Mouse (Mus musculus) lung, embryonic 15.5 days (tissue): ENCODE measurements around the gene Cyba. TPM values are rescaled to one million over a fixed set of nuclear protein-coding genes. Genes with fewer than 3 reads are reported as not detected.
A peak's percentile ranks its signal among the peaks of the same experiment; 100 is the strongest.

Experiments
- ATAC-seq: fragments of 200-750 bp; cut with Nextera tagmentation; 2 replicates; pipeline ENCODE4 v1.8.0; 2017; ENCODE audit warnings: moderate number of reproducible peaks, borderline replicate concordance; ENCODE audit not compliant: low FRiP score, low TSS enrichment; ENCODE audit errors: extremely low read depth
- H3K27ac ChIP-seq: fragments of 300-500 bp; sonication (generic); 2 replicates; pipeline ENCODE4 v1.5.1; 2015; ENCODE audit warnings: moderate library complexity, mild to moderate bottlenecking, inconsistent platforms
- H3K27me3 ChIP-seq: fragments of 300-500 bp; sonication (generic); 2 replicates; pipeline ENCODE4 v1.6.1; 2015; ENCODE audit warnings: inconsistent platforms
- H3K36me3 ChIP-seq: fragments of 300-500 bp; sonication (generic); 2 replicates; pipeline ENCODE4 v1.6.1; 2015; ENCODE audit warnings: inconsistent platforms
- H3K4me1 ChIP-seq: fragments of 300-500 bp; sonication (generic); 2 replicates; pipeline ENCODE4 v1.6.1; 2015; ENCODE audit warnings: inconsistent platforms
- H3K4me2 ChIP-seq: fragments of 300-500 bp; sonication (generic); 2 replicates; pipeline ENCODE4 v1.6.1; 2015; ENCODE audit warnings: inconsistent platforms, mild to moderate bottlenecking, moderate library complexity
- H3K4me3 ChIP-seq: fragments of 300-500 bp; sonication (generic); 2 replicates; pipeline ENCODE4 v1.5.1; 2015; ENCODE audit warnings: mild to moderate bottlenecking, inconsistent platforms
- H3K9ac ChIP-seq: fragments of 300-500 bp; sonication (generic); 2 replicates; pipeline ENCODE4 v1.6.1; 2015; ENCODE audit warnings: inconsistent platforms
- H3K9me3 ChIP-seq: fragments of 300-500 bp; sonication (generic); 2 replicates; pipeline ENCODE4 v1.6.1; 2016; ENCODE audit warnings: inconsistent platforms
- WGBS: fragments of 180-500 bp; shearing (Covaris S2); methylation state at CpG from one replicate; pipeline ENCODE4 v1.1.7; 2015; 5-methylcytosine and 5-hydroxymethylcytosine counted together
- polyA plus RNA-seq: library from polyadenylated mRNA; unstranded; fragments of >200 nt; fragmentation: Nextera tagmentation; extraction: Ambion mirVana; gene quantifications from 2 replicates; pipeline ENCODE4 v1.2.1, GENCODE M21; 2015

The Cyba gene
- polyA plus RNA-seq, 1 experiment from 2014 or later = 208 TPM

GRCm38 (mm10) chr8:122463651-122464640, 31.2 kb upstream of the Cyba start:
- Histone ChIP-seq H3K9ac (no peak overlapping the region), H3K4me3 (no peak overlapping the region), H3K27ac (peak overlapping the region; percentile 27; the same call in 1 of the 2 replicates), H3K27me3 (peaks cover 37% of the 10 kb centered on the region), H3K4me2 (no peak overlapping the region), H3K9me3 (no peaks in the 10 kb centered on the region), H3K36me3 (peaks cover 10% of the 10 kb centered on the region), H3K4me1 (peaks cover 34% of the 10 kb centered on the region)
- 28% methylated on average over 12 of the region's 12 CpGs for WGBS
- no peak for ATAC-seq

- peaks cover 42% of the 10 kb centered on the region for H3K27me3 ChIP-seq
Observed at GRCm38 (mm10) chr8:122462510-122462909, 29.8 kb upstream of the Cyba start.

GRCm38 (mm10) chr8:122461473-122462148, 28.9 kb upstream of the Cyba start:
- no peak overlapping the region for H3K9ac ChIP-seq
- no peak for ATAC-seq
- WGBS = 59% methylated on average over 11 of the region's 11 CpGs

More at GRCm38 (mm10) chr8:122462510-122462909, 29.8 kb upstream of the Cyba start:
- H3K9ac ChIP-seq = no peak overlapping the region
- peaks cover 5% of the 10 kb centered on the region for H3K36me3 ChIP-seq
- no peak for ATAC-seq
- H3K27ac ChIP-seq = no peak overlapping the region
- peaks cover 34% of the 10 kb centered on the region for H3K4me1 ChIP-seq
- H3K9me3 ChIP-seq = no peaks in the 10 kb centered on the region
- WGBS = 67% methylated on average over 8 of the region's 8 CpGs
- no peak overlapping the region for H3K4me3 ChIP-seq
- H3K4me2 ChIP-seq = no peak overlapping the region

GRCm38 (mm10) chr8:122460524-122461472, 28.1 kb upstream of the Cyba start, which contains the start of gene Snai3:
Gene Snai3 (minus strand): TSS chr8:122460733.
- no peaks in the 10 kb centered on the region; the same call in 1 of the 2 replicates for H3K36me3 ChIP-seq
- WGBS = 1% methylated on average over 56 of the region's 56 CpGs
- peaks cover 34% of the 10 kb centered on the region for H3K4me1 ChIP-seq
- H3K27ac ChIP-seq = 0 out of 2 replicates have a peak within 1 kb of the TSS, but pooled peaks have one; percentile 27
- no peaks in the 10 kb centered on the region for H3K9me3 ChIP-seq
- ATAC-seq = peak; percentile 76
- H3K9ac ChIP-seq = peak within 1 kb of the TSS; percentile 32
- H3K4me3 ChIP-seq = peak within 1 kb of the TSS; percentile 37
- H3K4me2 ChIP-seq = peak within 1 kb of the TSS; percentile 57
- peaks cover 46% of the 10 kb centered on the region for H3K27me3 ChIP-seq

More at GRCm38 (mm10) chr8:122461473-122462148, 28.9 kb upstream of the Cyba start:
- no peak overlapping the region for H3K27ac ChIP-seq
- H3K9me3 ChIP-seq = no peaks in the 10 kb centered on the region
- H3K4me3 ChIP-seq = no peak overlapping the region
- peaks cover under 1% of the 10 kb centered on the region for H3K36me3 ChIP-seq
- peaks cover 46% of the 10 kb centered on the region for H3K27me3 ChIP-seq
- peaks cover 34% of the 10 kb centered on the region for H3K4me1 ChIP-seq
- no peak overlapping the region for H3K4me2 ChIP-seq

- Histone ChIP-seq H3K4me3 (peak overlapping the region; percentile 37), H3K27ac (no peak overlapping the region), H3K4me1 (peaks cover 34% of the 10 kb centered on the region), H3K9ac (peak overlapping the region; percentile 32), H3K27me3 (peaks cover 46% of the 10 kb centered on the region), H3K9me3 (no peaks in the 10 kb centered on the region), H3K4me2 (peak overlapping the region; percentile 57), H3K36me3 (no peaks in the 10 kb centered on the region)
- ATAC-seq = peak; percentile 13; the same call in 1 of the 2 replicates
- WGBS = 20% methylated on average over 7 of the region's 7 CpGs
Observed at GRCm38 (mm10) chr8:122459990-122460389, 27.3 kb upstream of the Cyba start.

GRCm38 (mm10) chr8:122459218-122459900, 26.6 kb upstream of the Cyba start:
- H3K36me3 ChIP-seq = no peaks in the 10 kb centered on the region
- WGBS = 50% methylated on average over 6 of the region's 6 CpGs
- H3K4me1 ChIP-seq = peaks cover 33% of the 10 kb centered on the region
- no peak overlapping the region for H3K4me2 ChIP-seq
- no peak for ATAC-seq
- no peak overlapping the region; the same call in 1 of the 2 replicates for H3K4me3 ChIP-seq
- H3K9ac ChIP-seq = no peak overlapping the region
- no peaks in the 10 kb centered on the region for H3K9me3 ChIP-seq
- H3K27me3 ChIP-seq = peaks cover 46% of the 10 kb centered on the region
- H3K27ac ChIP-seq = no peak overlapping the region

- Histone ChIP-seq H3K27ac (no peak overlapping the region), H3K4me3 (no peak overlapping the region), H3K36me3 (no peaks in the 10 kb centered on the region), H3K4me1 (peaks cover 20% of the 10 kb centered on the region), H3K4me2 (no peak overlapping the region), H3K27me3 (peaks cover 39% of the 10 kb centered on the region), H3K9ac (no peak overlapping the region), H3K9me3 (no peaks in the 10 kb centered on the region)
- WGBS = 54% methylated on average over 11 of the region's 11 CpGs
- no peak for ATAC-seq
Observed at GRCm38 (mm10) chr8:122457171-122457570, 24.4 kb upstream of the Cyba start.

GRCm38 (mm10) chr8:122454409-122454808, 21.7 kb upstream of the Cyba start:
- H3K9ac ChIP-seq = no peak overlapping the region
- ATAC-seq = no peak
- peaks cover 13% of the 10 kb centered on the region; the same call in 1 of the 2 replicates for H3K27me3 ChIP-seq
- no peaks in the 10 kb centered on the region for H3K36me3 ChIP-seq
- H3K4me3 ChIP-seq = no peak overlapping the region
- H3K27ac ChIP-seq = no peak overlapping the region
- H3K4me1 ChIP-seq = no peaks in the 10 kb centered on the region
- H3K9me3 ChIP-seq = no peaks in the 10 kb centered on the region
- H3K4me2 ChIP-seq = no peak overlapping the region
- WGBS = 75% methylated on average over 6 of the region's 6 CpGs

- H3K9me3 ChIP-seq = no peaks in the 10 kb centered on the region
- H3K27ac ChIP-seq = no peak overlapping the region
- H3K4me2 ChIP-seq = no peak overlapping the region
- H3K36me3 ChIP-seq = no peaks in the 10 kb centered on the region
- no peaks in the 10 kb centered on the region for H3K4me1 ChIP-seq
- ATAC-seq = no peak
- WGBS = 76% methylated on average over 10 of the region's 10 CpGs
- H3K4me3 ChIP-seq = no peak overlapping the region
- H3K27me3 ChIP-seq = peaks cover under 1% of the 10 kb centered on the region; the same call in 1 of the 2 replicates
- H3K9ac ChIP-seq = no peak overlapping the region
Observed at GRCm38 (mm10) chr8:122452154-122452553, 19.4 kb upstream of the Cyba start.

- no peaks in the 10 kb centered on the region for H3K9me3 ChIP-seq
- no peak overlapping the region for H3K27ac ChIP-seq
- H3K4me3 ChIP-seq = no peak overlapping the region
- 67% methylated on average over 7 of the region's 7 CpGs for WGBS
- no peak for ATAC-seq
- no peaks in the 10 kb centered on the region for H3K27me3 ChIP-seq
- H3K4me2 ChIP-seq = no peak overlapping the region
- no peak overlapping the region for H3K9ac ChIP-seq
- no peaks in the 10 kb centered on the region for H3K4me1 ChIP-seq
- no peaks in the 10 kb centered on the region for H3K36me3 ChIP-seq
Observed at GRCm38 (mm10) chr8:122451161-122451703, 18.5 kb upstream of the Cyba start.
